Mouse (Mus musculus) urinary bladder, postnatal 25 days (tissue): ENCODE measurements around the gene Ankrd1.

Source experiments
- DNase-seq: peaks from one replicate; pipeline ENCODE4 v3.0.0; 2022; ENCODE audit warnings: low spot score

Gene Ankrd1

DNA sequence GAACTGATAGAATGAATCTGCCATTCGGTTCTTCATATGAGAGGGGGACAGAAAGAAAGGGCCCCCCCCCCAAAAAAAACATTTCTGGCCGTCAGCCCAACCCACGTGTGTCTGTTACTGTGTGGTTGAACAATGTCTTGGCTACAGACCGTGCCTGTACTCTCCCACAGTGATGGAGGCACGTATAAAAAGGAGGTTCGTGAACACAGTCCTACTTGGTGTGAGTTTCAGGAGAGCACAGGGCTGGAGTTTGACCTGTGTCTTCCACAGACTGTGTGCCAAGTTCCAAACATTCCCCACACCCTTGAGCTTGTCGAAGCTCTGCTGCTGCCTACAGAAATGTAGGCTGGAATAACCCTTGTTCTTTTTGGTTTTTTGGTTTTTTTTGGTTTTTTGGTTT is 9.4 kb downstream of the Ankrd1 start:
- no peak for DNase-seq

DNA sequence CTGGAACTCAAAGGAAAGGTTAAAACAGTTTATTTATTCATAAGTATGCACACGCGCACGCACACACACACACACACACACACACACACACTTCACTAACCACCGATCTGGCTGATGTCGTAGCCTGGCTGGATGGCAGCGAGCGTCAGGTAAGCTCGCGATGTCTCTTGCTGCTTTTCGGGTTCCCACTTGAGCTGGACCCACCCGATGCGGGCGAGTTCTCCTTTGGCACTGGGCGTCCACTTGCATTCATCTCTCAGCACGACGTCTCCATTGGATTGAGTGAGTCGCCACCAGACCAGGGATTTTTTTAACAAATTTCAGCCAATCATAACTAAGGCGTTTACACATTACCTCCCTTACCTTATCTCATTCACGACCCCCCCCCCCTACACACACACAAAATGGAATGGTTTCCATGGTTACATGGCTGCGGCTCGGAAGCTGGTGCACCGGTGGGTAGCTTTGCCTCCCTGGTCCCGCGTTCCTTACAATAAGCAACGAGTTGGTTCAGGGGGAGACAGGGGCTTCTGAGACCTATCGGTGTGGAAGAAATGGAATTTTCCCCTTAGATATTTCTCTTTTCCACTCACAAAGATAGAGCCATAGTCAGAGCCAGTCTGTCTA is 10.5 kb downstream of the Ankrd1 start:
- DNase-seq = no peak

DNA sequence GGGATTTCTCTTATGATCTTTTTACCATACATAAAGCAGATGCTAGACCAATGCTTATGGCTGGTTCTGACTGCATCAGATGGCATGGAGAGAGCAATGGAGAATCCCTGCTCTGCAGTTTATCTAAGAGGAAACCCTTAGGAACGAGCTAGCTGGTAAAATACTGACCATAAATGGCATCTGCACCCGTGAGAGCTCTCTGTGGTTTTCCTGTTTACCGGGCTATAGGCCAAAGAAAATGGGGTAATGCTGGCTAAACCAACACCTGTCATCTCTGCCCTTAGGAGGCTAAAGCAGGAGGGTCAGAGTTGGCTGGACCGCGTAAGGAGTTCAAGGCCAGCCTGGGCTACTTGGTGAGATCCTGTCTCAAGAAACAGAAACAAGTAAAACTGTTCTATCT is 16.0 kb downstream of the Ankrd1 start:
- no peak for DNase-seq

GRCm38 (mm10) chr19:36098916-36099315 is 21.0 kb downstream of the Ankrd1 start:
- no peak for DNase-seq

- DNase-seq = no peak
These were observed 21.6 kb downstream of the Ankrd1 start for GRCm38 (mm10) chr19:36098265-36098664.

DNA sequence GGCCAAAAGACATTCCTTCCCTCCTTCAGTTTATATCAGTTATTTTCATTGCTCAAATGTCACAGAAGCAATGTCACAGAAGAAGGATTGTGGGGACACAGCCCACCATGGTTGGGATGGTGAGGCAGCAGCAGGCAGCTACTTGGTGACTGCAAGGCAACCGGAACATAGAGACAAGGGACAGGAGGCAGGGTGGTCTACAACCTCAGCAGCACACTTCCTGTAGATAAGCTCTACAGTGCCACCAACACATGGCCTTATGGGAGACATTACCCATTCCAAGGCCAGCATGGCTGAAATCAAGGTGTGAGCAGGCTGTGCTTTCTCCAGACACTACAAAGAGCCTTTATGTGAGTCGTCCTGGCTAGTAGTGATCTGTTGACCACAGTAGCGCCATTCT is 22.7 kb downstream of the Ankrd1 start:
- no peak for DNase-seq

GRCm38 (mm10) chr19:36090781-36091180 is 29.1 kb downstream of the Ankrd1 start:
- no peak for DNase-seq

GRCm38 (mm10) chr19:36083262-36084225 is 36.4 kb downstream of the Ankrd1 start, which contains the start of gene Rpp30:
TSS of gene Rpp30 (plus strand) at chr19:36083716.
- peak; percentile 66 for DNase-seq

DNA sequence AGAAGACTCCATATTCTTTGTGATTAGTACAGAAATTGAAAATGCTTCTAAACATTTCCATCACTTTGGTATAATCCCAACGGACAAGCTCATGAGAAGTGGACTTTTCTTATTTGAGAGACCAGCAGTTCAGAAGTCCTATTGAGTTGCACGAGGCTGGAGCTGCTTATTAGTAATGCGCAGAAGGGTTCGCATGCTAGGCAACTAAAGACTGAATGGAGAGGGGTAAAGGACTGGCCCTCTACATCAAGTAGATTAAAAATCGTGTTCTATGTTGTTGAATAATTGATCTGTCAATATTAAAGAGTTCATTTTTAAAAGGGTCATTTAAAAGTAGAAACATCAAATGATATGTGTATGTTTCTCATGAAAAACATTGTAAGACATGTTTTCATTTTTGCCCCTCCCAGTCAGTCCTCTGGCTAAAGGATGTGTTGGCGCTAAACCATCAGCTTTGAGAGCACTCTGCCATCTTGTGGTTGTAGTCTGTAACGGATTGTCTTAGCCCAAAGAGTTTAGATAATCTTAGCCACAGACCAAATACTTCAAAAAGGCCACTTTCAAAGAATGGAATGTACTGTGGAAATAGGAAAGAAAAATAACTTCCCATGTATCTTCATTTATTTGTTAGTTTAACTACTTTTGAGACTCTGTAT is 37.2 kb downstream of the Ankrd1 start:
- DNase-seq = no peak

GRCm38 (mm10) chr19:36062801-36063529 is 56.9 kb downstream of the Ankrd1 start:
- DNase-seq = no peak
